Mouse (Mus musculus) kidney, embryonic 14.5 days (tissue): ENCODE results near the gene Gm45837. TPM values are rescaled to one million over a fixed set of nuclear protein-coding genes. Genes with fewer than 3 reads are reported as not detected.
A peak's percentile ranks its signal among the peaks of the same experiment; 100 is the strongest.

Source experiments
- ATAC-seq: fragments of 200-750 bp; cut with Nextera tagmentation; 2 replicates; pipeline ENCODE4 v1.8.0; 2017; ENCODE audit warnings: moderate number of reproducible peaks, mild to moderate bottlenecking, moderate TSS enrichment, moderate library complexity; ENCODE audit not compliant: low FRiP score, low TSS enrichment
- H3K27ac ChIP-seq: fragments of 300-500 bp; sonication (generic); 2 replicates; pipeline ENCODE4 v1.5.1; 2014; ENCODE audit warnings: low read depth, mild to moderate bottlenecking, low read length, moderate library complexity, mixed read lengths
- H3K27me3 ChIP-seq: fragments of 300-500 bp; sonication (generic); 2 replicates; pipeline ENCODE4 v1.6.1; 2014; ENCODE audit warnings: mild to moderate bottlenecking, low read length; ENCODE audit not compliant: control insufficient read depth, insufficient read depth
- H3K36me3 ChIP-seq: fragments of 300-500 bp; sonication (generic); 2 replicates; pipeline ENCODE4 v1.6.1; 2014; ENCODE audit warnings: low read length, mixed read lengths; ENCODE audit not compliant: control insufficient read depth, insufficient read depth
- H3K4me1 ChIP-seq: fragments of 300-500 bp; sonication (generic); 2 replicates; pipeline ENCODE4 v1.6.1; 2014; ENCODE audit warnings: low read length, mixed read lengths; ENCODE audit not compliant: control insufficient read depth, insufficient read depth
- H3K4me2 ChIP-seq: fragments of 300-500 bp; sonication (generic); replicated peaks from 2 replicates; pipeline ENCODE4 v1.6.1; 2014; ENCODE audit warnings: low read depth, mild to moderate bottlenecking, low read length
- H3K4me3 ChIP-seq: fragments of 300-500 bp; sonication (generic); 2 replicates; pipeline ENCODE4 v1.5.1; 2014; ENCODE audit warnings: mild to moderate bottlenecking, low read length
- H3K9ac ChIP-seq: fragments of 300-500 bp; sonication (generic); 2 replicates; pipeline ENCODE4 v1.6.1; 2014; ENCODE audit warnings: low read depth, mild to moderate bottlenecking, low read length, moderate library complexity
- H3K9me3 ChIP-seq: fragments of 300-500 bp; sonication (generic); 2 replicates; pipeline ENCODE4 v1.6.1; 2016; ENCODE audit warnings: low read length; ENCODE audit not compliant: control insufficient read depth
- WGBS: fragments of 180-500 bp; shearing (Covaris S2); extraction: QIAGEN DNeasy Blood & Tissue Kit; methylation state at CpG from one replicate; pipeline ENCODE4 v1.1.7; 2014; 5-methylcytosine and 5-hydroxymethylcytosine counted together
- polyA plus RNA-seq: library from polyadenylated mRNA; unstranded; fragments of >200 nt; fragmentation: Nextera tagmentation; extraction: Ambion mirVana; gene quantifications from 2 replicates; pipeline ENCODE4 v1.2.1, GENCODE M21; 2014

Gm45837 gene
- polyA plus RNA-seq, 1 experiment from 2014 or later = 13.2 TPM

DNA sequence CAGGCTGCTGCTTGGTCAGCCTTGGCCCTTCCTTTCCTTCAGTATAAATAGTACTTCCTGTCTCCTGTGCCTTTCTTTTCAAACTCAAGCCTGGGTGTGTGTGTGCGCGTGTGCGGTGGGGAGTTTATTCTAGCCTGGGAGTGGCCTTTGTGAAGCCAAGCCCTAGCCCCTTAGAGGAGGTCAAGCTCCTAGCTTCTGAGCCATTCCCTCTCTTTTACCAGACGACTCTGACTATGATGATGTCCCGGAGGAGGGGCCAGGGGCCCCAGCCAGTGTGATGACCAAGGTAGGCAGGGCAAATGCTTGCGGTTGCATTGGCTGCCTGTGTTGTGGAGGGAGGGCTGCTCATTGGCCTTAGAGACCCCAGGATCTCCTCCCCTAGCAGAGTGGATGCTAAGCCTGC lies 25.4 kb upstream of the Gm45837 start:
- Histone ChIP-seq H3K4me2 (0 out of 2 replicates have a peak overlapping the region, but pooled peaks have one; percentile 0), H3K4me3 (no peak overlapping the region), H3K4me1 (peaks cover 23% of the 10 kb centered on the region), H3K36me3 (peaks cover 9% of the 10 kb centered on the region; the same call in 1 of the 2 replicates), H3K27me3 (no peaks in the 10 kb centered on the region), H3K27ac (peak overlapping the region; percentile 68), H3K9ac (no peak overlapping the region), H3K9me3 (no peaks in the 10 kb centered on the region)
- 21% methylated on average over 6 of the region's 6 CpGs for WGBS
- ATAC-seq = peak; percentile 56

DNA sequence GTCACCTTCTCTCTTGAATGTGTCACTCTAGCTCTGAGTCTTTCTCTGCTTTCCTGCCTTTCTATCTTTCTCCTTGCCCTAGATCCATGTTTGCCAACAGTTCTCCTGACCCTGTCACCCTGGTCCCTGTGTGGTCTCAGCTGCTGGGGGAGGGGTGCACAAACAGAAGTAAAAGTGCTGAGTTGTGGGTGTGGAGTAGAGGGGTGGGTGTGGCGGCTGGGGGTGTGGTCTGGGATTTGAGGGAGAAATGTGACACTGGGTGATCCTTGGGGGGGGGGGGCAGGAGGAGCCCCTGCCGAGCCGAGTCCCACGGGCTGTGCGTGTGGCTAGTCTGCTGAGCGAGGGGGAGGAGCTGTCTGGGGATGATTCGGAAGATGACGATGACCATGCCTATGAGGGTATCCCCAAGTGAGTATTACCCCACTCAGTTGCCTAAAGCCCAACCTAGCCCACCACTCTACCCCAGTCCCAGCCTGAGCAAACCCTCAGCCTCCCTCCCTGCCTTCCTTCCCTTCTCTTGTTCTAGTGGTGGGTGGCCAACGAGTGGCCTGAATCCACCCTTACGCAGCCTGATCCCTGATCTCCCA lies 24.7 kb upstream of the Gm45837 start:
- H3K4me2 ChIP-seq = peak overlapping the region; percentile 0; the same call in 1 of the 2 replicates
- 40% methylated on average over 9 of the region's 10 CpGs for WGBS
- peak; percentile 66 for ATAC-seq
- no peak overlapping the region for H3K4me3 ChIP-seq
- H3K36me3 ChIP-seq = peaks cover 12% of the 10 kb centered on the region; the same call in 1 of the 2 replicates
- no peak overlapping the region for H3K9ac ChIP-seq
- H3K9me3 ChIP-seq = no peaks in the 10 kb centered on the region
- peak overlapping the region; percentile 68 for H3K27ac ChIP-seq
- H3K4me1 ChIP-seq = peaks cover 23% of the 10 kb centered on the region
- no peaks in the 10 kb centered on the region for H3K27me3 ChIP-seq

- ATAC-seq = no peak
- H3K4me2 ChIP-seq = no peak overlapping the region
- no peak overlapping the region for H3K4me3 ChIP-seq
- 89% methylated on average over 6 of the region's 6 CpGs for WGBS
- no peaks in the 10 kb centered on the region for H3K27me3 ChIP-seq
- H3K4me1 ChIP-seq = peaks cover 47% of the 10 kb centered on the region
- H3K9ac ChIP-seq = no peak overlapping the region
- no peak overlapping the region for H3K27ac ChIP-seq
- H3K9me3 ChIP-seq = no peaks in the 10 kb centered on the region
- peaks cover 12% of the 10 kb centered on the region; the same call in 1 of the 2 replicates for H3K36me3 ChIP-seq
Measured at GRCm38 (mm10) chr7:101389256-101389655, 21.4 kb upstream of the Gm45837 start.

GRCm38 (mm10) chr7:101391909-101392479 lies 18.7 kb upstream of the Gm45837 start:
- peaks cover 32% of the 10 kb centered on the region for H3K4me1 ChIP-seq
- ATAC-seq = peak; percentile 25; the same call in 1 of the 2 replicates
- H3K4me3 ChIP-seq = no peak overlapping the region
- H3K27me3 ChIP-seq = no peaks in the 10 kb centered on the region
- H3K36me3 ChIP-seq = peaks cover 24% of the 10 kb centered on the region; the same call in 1 of the 2 replicates
- WGBS = 52% methylated on average over 4 of the region's 4 CpGs
- no peak overlapping the region for H3K9ac ChIP-seq
- no peaks in the 10 kb centered on the region for H3K9me3 ChIP-seq
- peak overlapping the region; percentile 97 for H3K27ac ChIP-seq
- H3K4me2 ChIP-seq = no peak overlapping the region; the same call in 1 of the 2 replicates

DNA sequence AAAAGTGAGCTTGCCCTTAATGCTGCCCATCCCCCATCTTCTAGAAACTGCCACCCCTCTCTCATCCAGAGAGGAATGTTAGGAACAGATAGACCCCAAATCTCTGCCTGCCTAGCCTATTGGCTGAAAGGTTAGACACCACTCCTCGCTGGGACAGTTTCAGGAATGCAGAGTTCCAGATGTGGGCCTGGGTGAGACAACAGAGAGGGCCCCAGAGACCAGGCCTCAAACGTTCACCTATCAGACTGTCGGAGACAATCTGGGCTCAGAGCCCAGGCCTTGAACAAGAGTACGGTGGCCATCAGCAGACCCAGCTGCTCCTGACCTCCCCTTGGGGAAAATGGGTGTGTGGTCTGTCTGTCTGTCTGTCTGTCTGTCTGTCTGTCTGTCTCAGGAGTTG lies 17.7 kb upstream of the Gm45837 start:
- Histone ChIP-seq H3K27ac (peak overlapping the region; percentile 97), H3K4me2 (no peak overlapping the region; the same call in 1 of the 2 replicates), H3K9me3 (no peaks in the 10 kb centered on the region), H3K4me1 (peaks cover 29% of the 10 kb centered on the region), H3K36me3 (peaks cover 33% of the 10 kb centered on the region; the same call in 1 of the 2 replicates), H3K9ac (no peak overlapping the region), H3K4me3 (no peak overlapping the region), H3K27me3 (no peaks in the 10 kb centered on the region)
- 43% methylated on average over 4 of the region's 4 CpGs for WGBS
- no peak for ATAC-seq

DNA sequence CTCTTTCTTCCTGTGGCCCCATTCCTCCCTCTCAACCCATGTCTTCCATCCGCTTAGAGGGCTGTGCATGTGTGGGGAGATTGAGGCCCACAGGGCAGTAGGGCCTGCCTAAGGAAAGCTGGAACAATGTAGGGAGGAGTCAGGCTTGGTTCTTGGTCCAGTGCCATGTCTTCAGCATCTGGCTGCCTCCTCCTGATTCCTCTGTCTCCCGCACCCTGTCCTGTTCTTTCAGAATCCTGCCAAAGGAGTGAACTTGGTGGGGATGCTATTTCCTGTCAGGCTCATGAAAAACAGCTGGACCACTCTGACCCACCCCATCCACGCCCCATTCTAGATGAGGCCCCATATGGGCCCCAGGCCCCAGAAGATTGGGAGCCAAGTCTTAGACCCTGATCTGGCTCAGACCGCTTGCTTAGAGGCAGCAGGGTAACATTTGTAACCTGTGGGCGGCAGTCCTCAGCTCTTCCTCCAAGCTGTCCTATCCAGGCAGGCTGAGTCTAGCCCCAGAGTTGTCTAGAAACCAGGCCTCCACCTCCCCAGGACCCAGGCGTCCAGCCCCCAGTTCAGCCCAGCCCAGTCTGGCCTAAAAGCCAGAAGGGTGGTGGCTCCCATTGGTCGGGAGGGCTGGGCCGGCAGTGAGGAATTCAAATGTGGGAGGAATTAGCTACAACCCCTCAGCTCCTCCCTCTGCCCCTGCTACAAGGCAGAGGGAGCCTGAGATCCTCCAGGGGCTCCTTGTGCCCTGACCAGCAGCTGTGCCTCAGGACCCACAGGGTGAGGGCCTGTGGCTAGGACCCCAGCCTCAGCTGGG lies 16.8 kb upstream of the Gm45837 start:
- peaks cover 29% of the 10 kb centered on the region for H3K4me1 ChIP-seq
- WGBS = 29% methylated on average over 8 of the region's 8 CpGs
- H3K4me3 ChIP-seq = peak overlapping the region; percentile 45
- H3K27ac ChIP-seq = peak overlapping the region; percentile 97
- H3K36me3 ChIP-seq = peaks cover 39% of the 10 kb centered on the region; the same call in 1 of the 2 replicates
- peak overlapping the region; percentile 59; the same call in 1 of the 2 replicates for H3K9ac ChIP-seq
- H3K4me2 ChIP-seq = peak overlapping the region; percentile 52
- no peaks in the 10 kb centered on the region for H3K9me3 ChIP-seq
- no peaks in the 10 kb centered on the region for H3K27me3 ChIP-seq
- peak; percentile 85 for ATAC-seq

DNA sequence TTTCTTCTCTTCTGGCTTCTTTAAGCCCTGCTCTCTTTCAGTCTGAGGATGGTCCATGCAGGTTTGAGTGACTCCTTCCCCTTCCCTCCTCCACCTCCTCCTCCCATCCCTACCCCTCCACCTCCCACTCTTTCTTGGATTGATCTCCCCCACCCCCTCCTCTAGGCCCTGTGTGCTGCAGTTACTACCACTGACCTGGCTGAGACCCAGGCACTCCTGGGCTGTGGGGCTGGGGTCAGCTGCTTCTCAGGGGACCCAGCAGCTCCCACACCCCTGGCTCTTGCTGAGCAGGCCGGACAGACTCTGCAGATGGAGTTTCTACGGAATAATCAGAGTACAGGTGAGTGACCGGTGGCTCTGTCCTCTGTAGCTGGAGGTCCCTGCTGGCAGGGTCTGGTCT lies 16.1 kb upstream of the Gm45837 start:
- Histone ChIP-seq H3K9me3 (no peaks in the 10 kb centered on the region), H3K9ac (peak overlapping the region; percentile 59), H3K27me3 (no peaks in the 10 kb centered on the region), H3K4me2 (peak overlapping the region; percentile 52), H3K4me3 (peak overlapping the region; percentile 45), H3K27ac (peak overlapping the region; percentile 97), H3K36me3 (peaks cover 44% of the 10 kb centered on the region; the same call in 1 of the 2 replicates), H3K4me1 (peaks cover 29% of the 10 kb centered on the region)
- ATAC-seq = peak; percentile 40
- 39% methylated on average over 3 of the region's 3 CpGs for WGBS

DNA sequence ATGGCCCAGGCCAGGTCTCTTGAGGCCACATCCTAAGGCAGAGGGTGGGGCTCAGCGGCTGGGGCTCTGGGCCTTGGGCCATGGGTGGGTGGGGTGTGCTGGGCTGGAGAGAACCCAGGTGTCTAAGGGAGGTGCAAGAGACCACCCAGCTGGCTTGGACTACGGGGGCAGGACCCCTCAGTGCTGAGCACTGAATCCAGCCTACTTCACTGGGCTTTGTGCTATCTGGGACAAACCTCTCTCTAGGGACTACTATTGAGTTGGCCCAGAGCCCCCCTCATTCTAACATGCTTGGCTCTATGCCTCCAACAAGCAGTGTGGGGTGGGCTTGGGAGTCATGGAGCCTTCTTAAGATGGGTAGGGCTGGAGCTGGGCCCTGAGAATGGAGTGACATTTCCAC lies 15.2 kb upstream of the Gm45837 start:
- Histone ChIP-seq H3K36me3 (peaks cover 45% of the 10 kb centered on the region), H3K27me3 (no peaks in the 10 kb centered on the region), H3K9ac (peak overlapping the region; percentile 59), H3K4me1 (peaks cover 29% of the 10 kb centered on the region), H3K27ac (peak overlapping the region; percentile 97; the same call in 1 of the 2 replicates), H3K4me2 (peak overlapping the region; percentile 52), H3K9me3 (no peaks in the 10 kb centered on the region), H3K4me3 (peak overlapping the region; percentile 45)
- peak; percentile 7; the same call in 1 of the 2 replicates for ATAC-seq
- WGBS = 70% methylated on average over 2 of the region's 2 CpGs
